8 mouse cellular contexts compared by ENCODE assay signal in genomic region chr3:123371766-123372535, GRCm38 (mm10). TPM values are rescaled to one million over a fixed set of nuclear protein-coding genes. Genes with fewer than 3 reads are reported as not detected.
DNase-seq lines count a peak whose midpoint lies in the region; ATAC-seq and TF ChIP-seq lines count a peak whose summit lies in the region.

No protein-coding gene starts in this region.

- no peaks in the 10 kb centered on the region for H3K79me2 ChIP-seq in heart, adult 2 months (replicated peaks; ENCODE audit: control insufficient read depth, insufficient read depth, low read length)

- intact Hi-C loops in heart, adult 2 months (cut with DNase I): loop anchor here (5.0 kb wide), 1 partner anchor 205 kb away; no protein-coding TSS in a partner anchor

- peak; percentile 64; the same call in 1 of the 2 replicates for ATAC-seq in embryonic facial prominence, embryonic 13.5 days (ENCODE audit: insufficient number of reproducible peaks, insufficient read depth, low FRiP score, low TSS enrichment, low read depth)
- ATAC-seq in limb, embryonic 14.5 days (ENCODE audit: low FRiP score, low read depth): peak; percentile 60
- ATAC-seq in midbrain, embryonic 16.5 days: peak; percentile 71; the same call in 1 of the 2 replicates

- WGBS in embryonic facial prominence, embryonic 13.5 days: 35% methylated on average over 11 of the region's 11 CpGs
- 28% methylated on average over 11 of the region's 11 CpGs for WGBS in heart, adult 2 months
- WGBS in limb, embryonic 14.5 days: 37% methylated on average over 11 of the region's 11 CpGs
- 33% methylated on average over 11 of the region's 11 CpGs for WGBS in midbrain, embryonic 16.5 days

- TF ChIP-seq EP300 in heart, adult 2 months (IDR thresholded peaks at IDR 0.05; ENCODE audit: insufficient read depth, low read depth, low read length): no peak

- DNase-seq in 3134 (ENCODE audit: extremely low read depth, insufficient read length, low spot score): peak; percentile 58
- peak; percentile 69 for DNase-seq in adrenal gland, postnatal 25 days
- DNase-seq in heart, adult 2 months: peak; percentile 69 to 71
- peak; percentile 42 to 76 for DNase-seq in kidney, adult 8-10 months
- DNase-seq in limb, embryonic 14.5 days (ENCODE audit: low spot score): peak; percentile 83

- peak; percentile 86 for TF ChIP-seq CTCF in heart, adult 2 months (IDR thresholded peaks at IDR 0.05)
- peak; percentile 4; the same call in 1 of the 2 replicates for TF ChIP-seq CTCF in testis, adult 2 months (IDR thresholded peaks at IDR 0.05; ENCODE audit: control insufficient read depth, insufficient read depth, insufficient replicate concordance, low read depth, low read length)

- H3K36me3 ChIP-seq in embryonic facial prominence, embryonic 13.5 days: peaks cover 50% of the 10 kb centered on the region
- H3K36me3 ChIP-seq in heart, adult 2 months (ENCODE audit: control insufficient read depth, insufficient read depth, low read length): no peaks in the 10 kb centered on the region
- peaks cover 34% of the 10 kb centered on the region for H3K36me3 ChIP-seq in limb, embryonic 14.5 days (ENCODE audit: control insufficient read depth, insufficient read depth, low read length)
- peaks cover 9% of the 10 kb centered on the region; the same call in 1 of the 2 replicates for H3K36me3 ChIP-seq in midbrain, embryonic 16.5 days (ENCODE audit: control insufficient read depth, insufficient read depth, low read length)
- peaks cover 2% of the 10 kb centered on the region; the same call in 1 of the 2 replicates for H3K36me3 ChIP-seq in testis, adult 2 months (ENCODE audit: control insufficient read depth, insufficient read depth, low read length)

- H3K27ac ChIP-seq in embryonic facial prominence, embryonic 13.5 days: no peak overlapping the region
- no peak overlapping the region for H3K27ac ChIP-seq in heart, adult 2 months
- no peak overlapping the region; the same call in 1 of the 2 replicates for H3K27ac ChIP-seq in limb, embryonic 14.5 days (replicated peaks; ENCODE audit: low read depth, low read length)
- no peak overlapping the region for H3K27ac ChIP-seq in midbrain, embryonic 16.5 days (ENCODE audit: low read length)
- H3K27ac ChIP-seq in testis, adult 2 months (ENCODE audit: control insufficient read depth, insufficient read depth, low read depth, low read length): no peak overlapping the region

- no peak overlapping the region for H3K9ac ChIP-seq in embryonic facial prominence, embryonic 13.5 days
- no peak overlapping the region for H3K9ac ChIP-seq in heart, adult 2 months (ENCODE audit: low read depth, low read length)
- no peak overlapping the region for H3K9ac ChIP-seq in limb, embryonic 14.5 days (ENCODE audit: low read depth, low read length, severe bottlenecking)
- H3K9ac ChIP-seq in midbrain, embryonic 16.5 days (ENCODE audit: low read depth, low read length): no peak overlapping the region

- H3K27me3 ChIP-seq in embryonic facial prominence, embryonic 13.5 days: no peaks in the 10 kb centered on the region
- H3K27me3 ChIP-seq in heart, adult 2 months (ENCODE audit: control insufficient read depth, insufficient read depth, low read length): no peaks in the 10 kb centered on the region
- H3K27me3 ChIP-seq in limb, embryonic 14.5 days (ENCODE audit: control insufficient read depth, insufficient read depth, low read length): no peaks in the 10 kb centered on the region
- H3K27me3 ChIP-seq in midbrain, embryonic 16.5 days (ENCODE audit: control insufficient read depth, insufficient read depth, low read depth, low read length): no peaks in the 10 kb centered on the region
- no peaks in the 10 kb centered on the region for H3K27me3 ChIP-seq in testis, adult 2 months (ENCODE audit: control insufficient read depth, insufficient read depth, low read length)

- no peak overlapping the region for H3K4me2 ChIP-seq in embryonic facial prominence, embryonic 13.5 days
- no peak overlapping the region for H3K4me2 ChIP-seq in limb, embryonic 14.5 days (replicated peaks; ENCODE audit: low read depth, low read length, severe bottlenecking)
- no peak overlapping the region for H3K4me2 ChIP-seq in midbrain, embryonic 16.5 days (ENCODE audit: low read length)

- H3K4me3 ChIP-seq in embryonic facial prominence, embryonic 13.5 days: no peak overlapping the region
- no peak overlapping the region for H3K4me3 ChIP-seq in heart, adult 2 months
- H3K4me3 ChIP-seq in limb, embryonic 14.5 days (replicated peaks; ENCODE audit: low read length): no peak overlapping the region
- no peak overlapping the region for H3K4me3 ChIP-seq in midbrain, embryonic 16.5 days (ENCODE audit: low read depth, low read length)
- H3K4me3 ChIP-seq in testis, adult 2 months (ENCODE audit: control insufficient read depth, low read depth, low read length): no peak overlapping the region

- H3K4me1 ChIP-seq in embryonic facial prominence, embryonic 13.5 days: 0 out of 2 replicates have a peak, but pooled peaks cover 3% of the 10 kb centered on the region
- H3K4me1 ChIP-seq in heart, adult 2 months (ENCODE audit: control insufficient read depth, insufficient read depth, low read length): peaks cover 2% of the 10 kb centered on the region; the same call in 1 of the 2 replicates
- no peaks in the 10 kb centered on the region for H3K4me1 ChIP-seq in limb, embryonic 14.5 days (ENCODE audit: control insufficient read depth, insufficient read depth, low read length)
- no peaks in the 10 kb centered on the region for H3K4me1 ChIP-seq in midbrain, embryonic 16.5 days (ENCODE audit: control insufficient read depth, insufficient read depth, low read length)
- no peaks in the 10 kb centered on the region for H3K4me1 ChIP-seq in testis, adult 2 months (ENCODE audit: control insufficient read depth, insufficient read depth, low read length)

- TF ChIP-seq POLR2A in heart, adult 2 months (IDR thresholded peaks at IDR 0.05; ENCODE audit: insufficient read depth, low read depth, low read length): no peak
- TF ChIP-seq POLR2A in limb, embryonic 14.5 days (IDR thresholded peaks at IDR 0.05; ENCODE audit: borderline replicate concordance, extremely low read depth, insufficient read depth, insufficient read length): no peak
- TF ChIP-seq POLR2A in testis, adult 2 months (IDR thresholded peaks at IDR 0.05; ENCODE audit: control insufficient read depth, low read depth, low read length): no peak

- H3K9me3 ChIP-seq in embryonic facial prominence, embryonic 13.5 days: no peaks in the 10 kb centered on the region
- H3K9me3 ChIP-seq in limb, embryonic 14.5 days (ENCODE audit: control insufficient read depth, low read length): no peaks in the 10 kb centered on the region
- no peaks in the 10 kb centered on the region for H3K9me3 ChIP-seq in midbrain, embryonic 16.5 days (replicated peaks; ENCODE audit: control insufficient read depth, low read length, poor library complexity, severe bottlenecking)

RNA-seq across cellular contexts. Expression of gene Mettl14, which starts 14.0 kb away (rescaled TPM):
- total RNA-seq in adrenal gland, postnatal 25 days (2021): 20.6 and 21.4 TPM in 2 replicates
- 28.7 and 29.2 TPM in 2 replicates for polyA plus RNA-seq in embryonic facial prominence, embryonic 13.5 days (2015; fragmentation: Nextera tagmentation; extraction: Ambion mirVana)
- 10 to 100 TPM; 11.6 to 13.9 TPM for total RNA-seq in heart, adult 2 months (2021)
- polyA plus RNA-seq in heart, adult 2 months (2012; rRNA removed): 5.4 and 7.6 TPM in 2 replicates
- 12.2 and 15.8 TPM in 2 replicates for polyA plus RNA-seq in limb, embryonic 14.5 days (2012; rRNA removed)
- 16.7 and 20.4 TPM in 2 replicates for polyA plus RNA-seq in limb, embryonic 14.5 days (2014; fragmentation: Nextera tagmentation; extraction: Ambion mirVana)
- polyA plus RNA-seq in midbrain, embryonic 16.5 days (2015; fragmentation: Nextera tagmentation; extraction: Ambion mirVana): 24.1 and 25.5 TPM in 2 replicates
- 4.2 and 4.5 TPM in 2 replicates for polyA plus RNA-seq in testis, adult 2 months (2012; rRNA removed)
